ENCODE assay signal across 9 mouse cellular contexts in genomic region chr1:172520576-172521440, GRCm38 (mm10). TPM values are rescaled to one million over a fixed set of nuclear protein-coding genes. Genes with fewer than 3 reads are reported as not detected.
DNase-seq lines count a peak whose midpoint lies in the region; ATAC-seq and TF ChIP-seq lines count a peak whose summit lies in the region.
"Had no signal": no experiment of that assay in that cellular context is flagged by ENCODE, and none has a peak within 500 bp of the region (broad histone marks: within the 10 kb centered on the region; RNA-seq: fewer than 3 reads in every experiment).

TSS of gene Cfap45 (plus strand) at chr1:172520801.

- H3K36me3 ChIP-seq in neural tube, embryonic 13.5 days = no peaks in the 10 kb centered on the region

- WGBS in neural tube, embryonic 13.5 days = 3% methylated on average over 28 of the region's 28 CpGs

- H3K27ac ChIP-seq in layer of hippocampus, adult 2 months = peak within 1 kb of the TSS; percentile 40; the same call in 1 of the 2 replicates
- no peak within 1 kb of the TSS for H3K27ac ChIP-seq in neural tube, embryonic 13.5 days (replicated peaks)

- peaks cover 5% of the 10 kb centered on the region; the same call in 1 of the 2 replicates for H3K9me3 ChIP-seq in neural tube, embryonic 13.5 days

- no peak for TF ChIP-seq CTCF in layer of hippocampus, adult 2 months (conservative IDR thresholded peaks at IDR 0.05)

- peak within 1 kb of the TSS; percentile 55 for H3K4me3 ChIP-seq in layer of hippocampus, adult 2 months
- peak within 1 kb of the TSS; percentile 31 for H3K4me3 ChIP-seq in neural tube, embryonic 13.5 days

- ATAC-seq in neural tube, embryonic 13.5 days (ENCODE audit: low read depth) = peak; percentile 80
- ATAC-seq: Patski had no signal

- peaks cover 25% of the 10 kb centered on the region for H3K4me1 ChIP-seq in neural tube, embryonic 13.5 days (replicated peaks)

- no peaks in the 10 kb centered on the region; the same call in 1 of the 2 replicates for H3K27me3 ChIP-seq in neural tube, embryonic 13.5 days

- H3K9ac ChIP-seq in neural tube, embryonic 13.5 days = peak within 1 kb of the TSS; percentile 22; the same call in 1 of the 2 replicates

- DNase-seq in CD4-positive helper T cell, adult 2 months (ENCODE audit: low read depth, low spot score) = peak; percentile 94
- DNase-seq in adrenal gland, postnatal 36 days = peak; percentile 78 to 84
- DNase-seq in forelimb bud, embryonic 11.5 days (ENCODE audit: low read depth, low spot score) = peak; percentile 95
- peak; percentile 84 for DNase-seq in heart, postnatal 4 days
- peak; percentile 68 to 82 for DNase-seq in layer of hippocampus, adult 2 months (ENCODE audit: low spot score in 2 of 2)
- DNase-seq in lung, adult 18-20 months = peak; percentile 91 to 96
- peak; percentile 82 for DNase-seq in testis, postnatal 14 days (ENCODE audit: low spot score)

- H3K4me2 ChIP-seq in neural tube, embryonic 13.5 days = peak within 1 kb of the TSS; percentile 62

RNA-seq across cellular contexts. Expression of gene Cfap45, which starts in this region (rescaled TPM):
- under 1 TPM; 0.30 to 0.89 TPM for total RNA-seq in adrenal gland, postnatal 36 days (2021)
- 1 to 10 TPM; 3.3 to 3.5 TPM for total RNA-seq in heart, postnatal 4 days (2021)
- 1 to 10 TPM; 4.2 to 4.8 TPM for total RNA-seq in layer of hippocampus, adult 2 months (2021)
- polyA plus RNA-seq in neural tube, embryonic 13.5 days (2015; fragmentation: Nextera tagmentation; extraction: Ambion mirVana) = 2.5 and 3.1 TPM in 2 replicates

Comparison
In these comparisons a context has a peak if more than half of its experiments do, and no peak if none do; other contexts are left out.
1. Peak in DNase-seq in adrenal gland, postnatal 36 days; RNA of the gene not detected or under 1 TPM.